Mouse (Mus musculus): ENCODE results near the gene Cd47.

The Cd47 gene

DNA sequence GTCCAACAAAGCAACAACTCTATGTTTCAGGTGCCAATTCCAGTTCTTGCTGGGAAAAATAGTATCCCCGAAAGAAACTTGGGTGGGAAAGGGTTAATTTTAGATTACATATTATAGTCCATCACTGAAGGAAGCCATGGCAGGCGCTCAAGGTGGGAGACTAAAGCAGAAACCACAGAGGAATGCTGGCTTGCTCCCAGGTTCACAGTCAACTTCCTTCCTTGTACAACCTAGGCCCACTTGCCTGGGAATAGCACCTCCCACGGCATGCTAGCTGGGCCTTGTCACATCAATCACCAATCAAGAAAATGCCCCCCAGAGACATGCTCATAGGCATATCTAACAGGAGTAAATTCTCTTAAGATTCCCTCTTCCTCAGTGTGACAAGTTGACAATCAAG, 32.0 kb downstream of the Cd47 start:
- no peak for DNase-seq (ENCODE audit: low spot score in 2 of 2)

DNA sequence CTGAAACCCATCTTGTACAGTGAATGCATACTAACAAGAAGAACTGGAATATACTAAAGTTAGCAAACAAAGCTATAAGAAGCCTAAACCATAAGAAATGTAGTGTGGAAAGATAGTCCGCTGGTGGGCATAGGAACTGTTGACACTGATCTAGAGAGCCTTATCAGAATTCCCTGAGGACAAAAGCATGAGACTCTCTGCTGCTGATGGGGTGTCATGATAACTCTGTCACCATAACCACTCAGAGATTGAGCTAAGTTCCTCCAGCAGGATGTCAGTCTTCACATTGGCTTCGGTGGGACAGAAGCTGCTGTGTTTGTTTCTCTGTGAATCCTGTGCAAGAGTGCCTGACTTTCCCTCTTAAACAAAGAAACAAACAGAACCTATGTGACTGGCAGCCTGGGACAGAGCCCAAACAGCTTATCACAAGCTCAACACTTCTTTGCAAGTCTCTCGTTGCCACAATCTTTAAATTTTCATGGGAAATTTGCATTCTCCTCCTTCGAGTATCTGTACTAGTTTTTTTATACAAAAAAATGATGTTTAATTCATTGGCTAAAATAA, 33.9 kb downstream of the Cd47 start:
- no peak for DNase-seq (ENCODE audit: low spot score in 2 of 2)

DNA sequence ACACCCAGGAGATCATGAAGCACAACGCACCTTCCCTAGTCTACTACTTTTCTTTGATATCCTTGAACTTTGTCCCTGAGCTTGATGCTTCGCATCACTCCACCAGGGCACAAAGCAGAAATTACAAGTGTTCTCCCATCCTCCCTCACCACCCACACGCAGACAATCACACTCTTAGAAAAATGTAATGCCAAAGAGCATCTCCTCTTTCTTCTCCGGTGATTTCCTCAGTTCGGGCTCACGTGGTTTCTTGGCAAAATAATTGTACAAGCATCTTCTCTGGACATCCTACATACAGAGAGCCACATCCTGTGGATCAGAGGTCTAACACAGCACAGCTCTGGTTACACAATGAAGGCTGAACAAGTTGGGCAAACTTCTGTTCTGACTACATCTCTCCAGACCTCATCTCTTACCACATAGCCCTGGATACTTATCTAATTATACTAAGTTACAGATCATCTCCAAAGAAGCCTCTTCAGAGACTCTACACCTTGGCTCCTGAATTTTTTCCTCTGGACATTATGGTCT, 36.4 kb downstream of the Cd47 start:
- no peak for DNase-seq (ENCODE audit: low spot score in 2 of 2)

DNA sequence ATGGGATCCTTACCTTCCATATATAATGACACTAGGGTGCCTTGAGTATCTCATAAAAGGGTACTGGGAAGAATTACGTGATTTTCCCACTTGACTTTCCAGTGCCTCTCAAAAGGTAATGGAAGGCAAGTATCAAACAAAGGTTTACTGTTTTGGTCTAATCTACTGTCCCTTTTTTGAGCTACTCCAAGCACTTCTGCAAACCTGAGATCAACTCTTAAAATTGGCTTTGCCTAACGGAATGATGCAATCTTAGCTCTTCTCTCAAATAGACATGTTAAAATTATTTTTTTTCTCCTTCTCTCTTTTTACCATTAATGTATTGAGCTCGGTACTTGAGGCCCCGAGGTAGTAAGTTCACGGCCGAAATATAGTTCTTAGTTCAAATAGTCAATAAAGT, 38.6 kb downstream of the Cd47 start:
- DNase-seq (ENCODE audit: low spot score in 2 of 2): no peak

DNA sequence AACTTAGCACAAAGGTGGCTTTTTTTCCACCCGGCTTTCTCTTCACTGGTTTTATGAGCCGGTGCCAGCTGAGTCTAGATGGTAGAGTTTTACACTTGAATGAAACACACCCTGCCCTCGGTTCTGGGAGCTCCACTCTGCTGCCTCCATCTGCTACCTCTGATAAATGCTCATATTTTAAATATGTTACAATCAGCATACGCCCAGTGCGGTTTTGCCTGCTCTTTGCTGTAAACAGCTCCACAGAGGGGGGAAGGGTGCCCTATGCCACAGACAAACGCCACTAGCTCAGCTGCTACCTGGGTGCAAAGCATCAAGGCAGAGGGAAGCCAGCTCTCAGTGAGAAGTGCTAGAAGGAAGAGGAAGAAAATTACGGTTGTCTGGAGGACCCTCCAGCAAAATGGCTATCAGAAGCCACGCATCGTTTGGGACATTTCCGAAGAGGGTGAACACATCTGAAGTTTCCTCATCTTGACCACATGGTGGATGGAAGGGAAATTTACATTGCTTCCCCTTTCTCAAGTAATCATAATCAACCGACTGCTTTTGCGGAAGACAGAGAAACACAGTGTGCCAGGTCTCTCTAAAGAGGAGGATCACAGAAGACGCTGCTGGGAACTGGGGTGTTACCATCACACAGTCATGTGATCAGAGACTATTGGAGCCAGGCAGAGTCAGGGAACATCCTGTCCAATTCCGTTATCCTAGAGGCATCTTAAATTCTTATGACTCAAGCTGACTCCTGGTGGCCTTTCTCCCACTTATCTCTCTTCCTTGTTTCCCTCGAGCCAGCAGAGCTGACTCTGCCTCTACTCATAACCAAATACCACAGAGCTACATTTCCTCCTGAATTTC, 39.6 kb downstream of the Cd47 start:
- DNase-seq (ENCODE audit: low spot score in 2 of 2): no peak

DNA sequence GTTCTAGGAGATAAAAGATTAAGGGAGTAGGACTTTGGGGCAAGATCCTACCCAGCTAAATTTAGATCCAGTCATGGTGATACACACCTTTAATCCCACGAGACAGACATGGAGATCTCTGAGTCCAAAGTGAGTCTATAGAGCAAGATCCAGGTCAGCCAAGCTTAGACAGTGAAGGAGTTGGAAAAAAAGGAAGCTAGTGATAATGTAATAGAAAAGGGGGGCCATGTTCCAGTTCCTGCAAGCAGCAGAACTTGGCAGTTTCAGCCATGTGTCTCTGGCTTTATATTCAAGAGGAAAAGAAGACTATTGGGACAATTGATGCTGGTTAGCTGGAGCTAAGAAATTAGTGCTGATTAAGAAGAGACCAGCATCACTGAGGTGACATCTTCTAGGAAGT, 43.4 kb downstream of the Cd47 start:
- no peak for DNase-seq (ENCODE audit: low spot score in 2 of 2)

DNA sequence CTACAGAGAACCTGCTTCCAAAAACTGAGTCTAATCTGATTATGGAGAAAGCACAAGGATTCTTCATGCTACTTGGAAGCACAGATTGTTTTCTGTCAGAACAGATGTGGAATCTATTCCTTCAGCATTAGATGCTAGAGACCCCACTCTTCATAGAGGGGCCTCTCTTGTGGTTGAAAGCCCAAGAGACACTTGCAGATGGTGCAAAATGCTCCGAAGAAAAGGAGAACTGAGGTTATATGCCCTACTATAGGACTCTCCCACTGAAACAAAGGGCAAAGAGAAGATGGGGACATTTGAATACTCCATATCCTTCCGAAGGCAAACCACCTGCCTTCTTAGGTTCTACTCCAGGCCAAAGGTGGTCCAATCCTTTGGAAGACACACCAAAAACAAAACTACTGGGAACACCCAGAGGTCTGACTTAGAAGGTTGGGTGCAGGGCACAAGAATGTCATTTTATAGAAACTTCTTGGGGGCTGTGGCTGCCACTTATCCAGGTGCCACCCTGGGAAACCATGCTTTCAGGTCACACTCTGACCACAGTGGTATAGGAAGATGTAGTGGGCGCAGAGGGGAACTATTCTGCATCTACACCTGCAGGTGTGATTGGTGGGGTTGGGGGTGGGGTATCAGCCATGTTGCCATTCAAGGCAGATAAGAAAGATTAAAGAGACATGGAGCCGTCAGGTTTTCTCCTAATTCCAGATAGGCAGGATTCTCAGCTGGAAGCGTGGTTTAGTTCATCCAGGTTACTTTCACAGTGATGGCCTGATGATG, 47.1 kb downstream of the Cd47 start:
- DNase-seq (ENCODE audit: low spot score in 2 of 2): no peak

DNA sequence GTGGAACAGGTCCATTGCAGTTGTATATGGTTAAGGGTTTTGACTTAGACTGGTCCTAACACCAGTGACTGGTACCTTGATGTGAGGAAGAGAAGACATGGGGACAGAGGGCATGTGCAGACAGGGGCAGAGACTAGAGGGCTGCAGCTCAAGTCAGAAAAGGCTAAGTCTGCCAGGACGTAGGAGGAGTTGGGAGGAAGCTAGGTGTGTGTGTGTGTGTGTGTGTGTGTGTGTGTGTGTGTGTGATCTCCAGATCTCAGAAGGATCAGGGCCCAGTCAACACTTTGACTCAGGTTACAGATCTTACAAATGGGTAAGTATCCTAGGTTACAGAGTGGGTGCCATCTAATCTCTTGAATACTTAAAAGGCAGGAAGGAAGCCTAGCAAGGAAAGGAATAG, 48.3 kb downstream of the Cd47 start:
- DNase-seq (ENCODE audit: low spot score in 2 of 2): no peak

DNA sequence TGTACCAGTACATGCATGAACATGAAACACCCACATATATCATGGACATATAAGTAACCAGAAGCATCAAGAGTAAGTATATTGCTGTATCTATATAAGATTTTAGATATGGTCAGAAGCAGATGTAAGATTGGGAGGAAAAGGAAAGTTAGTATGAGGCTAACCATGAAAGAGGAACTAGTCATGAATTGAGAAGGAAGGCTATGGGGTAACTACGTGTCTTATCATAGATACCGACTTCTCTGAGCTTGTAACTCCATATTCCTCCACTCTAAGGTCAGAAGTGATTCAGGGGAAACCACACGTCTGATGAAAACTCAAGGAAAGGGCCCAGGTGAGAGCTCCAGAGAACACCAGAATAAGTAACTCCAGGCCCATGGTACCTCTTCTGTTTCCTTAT, 52.6 kb downstream of the Cd47 start:
- no peak for DNase-seq (ENCODE audit: low spot score in 2 of 2)

DNA sequence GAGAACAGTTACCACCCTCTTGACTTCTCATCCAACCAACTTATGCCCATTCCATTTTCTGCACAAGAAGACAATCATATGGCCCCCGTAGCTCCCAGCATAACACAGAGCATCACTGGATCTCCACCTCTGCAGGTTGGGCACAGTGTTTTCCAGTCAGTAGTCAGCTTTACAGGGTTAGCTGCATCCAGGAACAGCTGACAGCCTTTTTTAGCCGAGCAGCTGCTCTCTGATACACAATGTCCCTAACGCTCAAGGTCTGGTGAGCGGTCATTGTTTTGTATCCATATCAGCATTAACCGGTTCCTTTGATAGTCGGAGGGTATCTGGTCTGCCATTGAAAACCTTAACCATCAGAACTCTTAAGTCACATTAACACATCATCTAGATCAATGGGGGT, 53.3 kb downstream of the Cd47 start:
- DNase-seq (ENCODE audit: low spot score in 2 of 2): no peak

DNA sequence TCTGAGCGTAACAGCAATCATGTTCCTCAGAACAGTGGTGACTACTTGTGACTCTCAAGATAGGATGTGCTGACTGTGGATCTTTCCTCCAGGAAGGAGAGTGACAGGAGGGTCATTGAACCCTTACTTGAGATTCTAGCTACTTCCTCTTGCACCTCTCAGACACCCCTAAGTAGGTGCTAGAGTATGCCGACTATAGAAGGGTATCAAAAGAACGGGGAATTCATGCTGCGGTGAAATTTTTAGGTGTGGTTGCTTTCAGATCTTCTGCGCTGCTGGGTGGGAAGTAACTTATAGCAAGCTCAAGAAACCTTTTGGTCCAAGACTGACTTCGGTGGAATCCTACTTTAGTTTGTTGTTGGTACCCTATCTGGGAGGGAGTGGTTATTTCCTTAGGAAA, 53.9 kb downstream of the Cd47 start:
- no peak for DNase-seq (ENCODE audit: low spot score in 2 of 2)

DNA sequence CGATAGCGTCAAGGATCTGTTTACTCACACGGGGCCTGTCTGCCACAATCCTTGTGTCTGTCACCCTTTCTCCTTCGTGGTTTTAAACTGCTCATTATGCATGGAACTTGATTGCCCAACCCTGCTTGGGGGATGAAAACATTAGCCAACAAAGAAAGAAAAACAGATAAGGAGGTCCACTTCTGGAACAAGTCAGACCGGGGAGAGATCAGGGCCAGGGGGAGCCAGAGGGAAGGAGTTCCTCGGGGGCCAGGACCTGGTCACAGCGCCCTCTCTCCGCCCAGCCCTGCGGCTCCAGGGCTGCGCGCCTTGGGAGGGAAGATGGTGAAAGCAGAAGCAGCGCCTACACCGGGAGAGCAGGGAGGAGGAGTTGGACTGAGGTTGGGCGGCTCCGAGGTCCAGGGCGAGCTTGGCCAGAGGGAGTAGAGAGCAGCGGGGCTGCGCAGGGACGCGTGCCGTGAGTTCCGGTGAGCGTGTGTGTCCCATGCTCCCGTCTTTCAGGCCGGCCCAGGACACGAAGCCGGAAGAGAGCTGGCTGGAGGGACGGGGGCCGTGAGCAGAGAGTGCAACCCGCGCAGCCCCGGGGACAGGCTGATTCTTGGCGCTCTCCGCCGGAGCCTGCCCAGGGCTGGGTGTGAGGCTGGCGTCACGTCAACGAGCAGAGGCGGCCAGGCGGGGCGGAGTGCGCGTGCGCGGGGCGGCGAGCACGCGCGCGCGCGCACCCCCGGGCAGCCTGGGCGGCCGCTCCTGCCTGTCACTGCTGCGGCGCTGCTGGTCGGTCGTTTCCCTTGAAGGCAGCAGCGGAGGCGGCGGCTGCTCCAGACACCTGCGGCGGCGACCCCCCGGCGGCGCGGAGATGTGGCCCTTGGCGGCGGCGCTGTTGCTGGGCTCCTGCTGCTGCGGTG, 54.9 kb downstream of the Cd47 start:
- peak; percentile 73 to 90 for DNase-seq (ENCODE audit: low spot score in 2 of 2)

DNA sequence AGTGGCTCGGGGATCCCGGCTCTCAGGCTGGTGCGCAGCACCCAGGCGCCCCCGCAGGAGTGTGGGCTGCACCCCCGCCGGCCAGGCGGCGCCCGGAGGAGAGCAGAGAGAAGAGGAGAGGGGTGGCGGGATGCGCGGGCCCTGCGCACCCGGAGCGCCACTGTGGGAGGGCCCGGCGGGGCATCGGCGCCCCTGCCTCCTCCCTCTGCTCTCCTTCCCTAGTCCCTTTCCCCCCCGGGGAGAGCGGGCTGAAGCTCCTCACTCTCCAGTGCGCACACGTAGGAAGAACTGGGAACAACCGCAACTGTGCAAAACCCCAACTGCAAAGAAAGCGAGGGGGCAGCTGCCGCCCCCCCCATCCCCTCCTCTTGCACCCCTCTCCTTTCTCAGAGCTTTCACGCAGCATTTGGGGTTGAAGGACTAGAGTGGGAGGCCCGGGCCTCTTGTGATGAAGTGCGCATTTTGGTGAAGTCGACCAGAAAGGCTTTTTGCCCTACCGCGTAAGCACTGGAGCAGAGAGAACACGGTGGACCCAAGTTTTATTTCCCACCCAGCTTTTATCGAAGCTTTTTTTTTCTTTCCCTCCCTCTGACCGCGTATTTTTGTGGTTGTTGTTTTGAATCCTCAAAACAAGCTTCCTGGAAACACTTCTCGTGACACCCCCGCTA, 55.6 kb downstream of the Cd47 start:
- DNase-seq (ENCODE audit: low spot score in 2 of 2): no peak

DNA sequence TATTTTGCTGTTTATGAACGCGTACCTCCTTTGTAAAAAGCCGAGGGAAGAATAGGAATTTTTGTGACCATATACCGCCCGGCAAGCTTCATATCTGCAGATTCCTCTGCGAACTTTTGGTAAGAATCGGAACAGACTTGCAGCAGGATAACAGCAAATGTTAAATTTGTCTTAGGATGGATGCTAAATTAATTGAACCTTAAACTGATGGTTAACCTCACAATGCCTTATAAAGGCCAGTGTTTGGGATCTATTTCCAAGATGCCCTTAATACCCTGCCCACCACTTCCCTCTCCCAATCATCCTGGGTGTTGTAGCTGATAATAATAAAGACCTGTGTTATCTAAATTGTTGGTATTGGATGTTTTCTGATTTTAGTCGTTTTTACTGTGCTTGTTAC, 56.3 kb downstream of the Cd47 start:
- DNase-seq (ENCODE audit: low spot score in 2 of 2): no peak

DNA sequence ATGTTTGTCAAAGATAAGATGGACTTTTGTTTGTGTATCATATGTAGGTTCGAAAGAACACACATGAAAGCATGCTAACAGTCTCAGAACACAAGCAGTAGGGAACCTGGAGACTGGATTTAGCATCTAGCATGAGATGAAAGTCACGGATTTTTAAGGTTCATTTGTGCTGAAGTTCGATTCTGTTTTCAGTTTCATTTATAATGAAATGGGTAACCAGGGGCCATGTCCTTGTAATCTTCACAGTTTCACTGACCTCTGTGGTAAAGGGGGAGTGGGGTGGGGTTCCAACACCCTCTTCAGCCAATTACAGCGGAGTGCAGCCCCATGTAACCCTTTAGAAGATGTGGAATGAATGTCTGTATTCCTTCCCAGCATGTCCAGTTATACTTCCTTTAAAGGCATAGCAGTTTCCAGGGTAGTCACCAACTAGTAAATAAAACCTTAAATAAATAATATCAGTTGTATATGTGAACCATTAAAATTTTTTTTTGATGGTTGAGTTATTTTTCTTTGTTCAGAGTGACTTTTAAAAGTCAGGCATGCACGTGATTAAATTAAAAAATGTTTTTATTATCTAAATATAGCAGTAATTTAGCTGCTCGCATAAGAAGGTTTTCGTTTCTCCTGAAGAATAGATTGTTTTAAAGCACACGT, 57.3 kb downstream of the Cd47 start:
- DNase-seq (ENCODE audit: low spot score in 2 of 2): no peak

DNA sequence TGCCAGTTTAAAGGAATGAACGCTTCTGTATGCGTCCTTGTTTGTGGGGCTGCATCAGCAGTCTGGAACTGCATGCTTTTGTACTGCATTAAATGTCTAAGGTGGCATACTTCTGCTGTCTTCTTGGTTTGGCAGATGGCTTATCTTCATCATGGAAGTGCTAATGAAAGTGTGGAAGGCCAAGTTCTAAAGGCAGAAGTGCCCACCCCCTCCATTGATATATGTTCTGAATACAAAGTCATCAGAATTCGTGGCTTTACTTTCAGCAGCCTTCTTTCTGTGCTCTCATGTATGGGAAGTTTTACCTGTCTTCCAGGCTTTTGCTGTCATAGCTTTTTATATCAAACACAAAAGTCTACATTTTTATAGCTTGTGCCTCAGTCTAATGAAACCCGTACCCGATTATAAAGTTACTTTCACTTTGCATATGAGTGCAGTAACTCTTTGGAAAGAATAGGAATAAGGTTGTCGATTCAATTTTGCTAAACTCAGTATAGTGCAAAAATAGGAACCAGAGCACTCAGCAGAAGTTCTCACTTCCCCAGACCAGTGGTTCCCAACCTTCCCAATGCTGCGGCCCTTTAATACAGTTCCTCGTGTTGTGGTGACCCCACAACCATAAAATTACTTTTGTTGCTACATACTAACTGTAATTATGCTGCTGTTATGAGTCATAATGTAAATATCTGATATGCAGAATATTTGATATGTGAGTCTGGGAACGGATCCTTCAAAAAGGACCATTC, 58.0 kb downstream of the Cd47 start:
- DNase-seq (ENCODE audit: low spot score in 2 of 2): no peak

DNA sequence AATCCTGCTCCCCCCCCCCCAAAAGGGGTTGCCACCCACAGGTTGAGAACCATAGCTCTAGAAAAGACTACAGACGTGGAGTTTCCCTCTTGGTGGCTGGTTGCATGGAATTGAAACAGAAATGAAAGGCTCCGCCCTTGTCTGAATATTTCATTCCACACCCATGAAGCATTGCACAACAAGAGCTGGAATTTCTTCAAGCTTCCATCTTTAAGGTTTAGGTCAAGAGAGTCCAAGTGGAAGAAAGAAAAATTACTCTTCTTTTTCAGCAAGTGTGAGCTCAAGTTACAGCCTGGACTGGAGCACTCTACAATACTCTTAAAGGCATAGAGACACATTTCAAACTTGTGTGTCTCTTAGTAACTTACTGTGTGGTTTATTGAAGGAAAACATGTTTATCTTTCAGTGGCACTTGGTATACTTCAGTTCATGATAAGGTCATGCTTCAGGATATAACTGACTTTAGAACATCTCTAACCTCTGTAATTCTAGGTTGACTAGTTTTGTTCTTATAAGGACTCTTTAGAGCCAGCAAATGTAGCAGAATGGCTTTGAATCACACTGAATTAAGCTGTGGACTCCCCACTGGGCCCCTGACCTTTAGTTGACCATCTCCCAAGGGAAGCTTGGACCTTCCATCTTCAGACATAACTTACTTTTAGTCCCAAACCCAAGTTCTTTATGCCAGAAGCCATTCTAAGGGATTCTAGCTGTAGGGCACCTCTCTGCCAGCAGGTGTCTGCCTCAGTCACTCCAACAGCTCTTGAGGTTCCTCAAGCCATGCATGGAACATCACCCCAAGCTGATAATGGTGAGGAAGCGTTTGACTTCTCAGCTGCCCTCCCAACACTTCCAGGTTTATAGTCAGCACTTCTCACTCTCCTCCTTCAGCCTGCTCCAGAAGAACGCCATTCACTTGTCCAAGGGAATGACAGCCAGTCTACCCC, 58.8 kb downstream of the Cd47 start:
- DNase-seq (ENCODE audit: low spot score in 2 of 2): no peak

DNA sequence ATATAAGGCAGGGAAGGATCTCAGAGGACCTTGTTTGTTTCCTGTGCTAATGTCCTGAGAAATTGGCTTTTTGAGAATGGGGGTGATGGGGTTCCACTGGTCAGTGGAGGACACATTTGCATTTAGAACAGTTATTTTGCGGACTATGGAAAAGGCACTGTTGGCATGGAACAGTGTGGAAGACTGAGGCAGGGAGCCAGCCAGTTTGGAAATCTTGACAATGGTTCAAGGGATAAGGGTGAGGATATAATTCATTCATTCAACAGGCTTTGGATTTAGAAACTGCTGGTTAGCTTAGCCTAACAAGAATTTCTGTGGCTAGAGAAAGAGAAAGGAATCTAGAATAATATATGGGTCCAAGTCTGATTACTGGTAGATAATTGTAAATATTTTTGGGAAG, 61.7 kb downstream of the Cd47 start:
- DNase-seq (ENCODE audit: low spot score in 2 of 2): no peak

DNA sequence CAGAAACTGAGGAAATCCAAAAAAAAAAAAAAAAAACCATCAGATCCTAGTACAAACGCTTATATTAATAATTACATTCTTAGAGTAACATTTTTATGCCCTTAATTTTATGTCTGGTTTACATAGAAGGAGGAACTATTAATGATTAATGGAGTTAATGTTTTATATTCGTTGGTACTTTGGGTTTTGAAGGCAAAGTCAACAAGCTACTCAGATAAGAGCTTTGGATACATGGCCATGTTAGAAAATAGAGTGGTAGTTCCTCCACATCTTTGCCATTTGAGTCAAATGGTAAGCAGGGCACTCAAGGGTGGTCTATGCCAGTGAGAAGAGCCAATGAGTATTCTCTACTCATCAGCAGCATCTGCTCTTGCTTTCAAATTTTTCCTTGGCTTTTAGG, 66.3 kb downstream of the Cd47 start:
- DNase-seq (ENCODE audit: low spot score in 2 of 2): no peak
